Mouse (Mus musculus) cortical plate, adult 2 months (tissue): ENCODE data around the gene Zfp800.

Experiments used
- CTCF ChIP-seq: fragments of 200-500 bp; IDR thresholded peaks from 2 replicates; pipeline ENCODE4 v1.5.1; 2011; ENCODE audit warnings: mild to moderate bottlenecking, control low read depth, low read length; ENCODE audit not compliant: insufficient read depth; ENCODE audit errors: extremely low read depth
- POLR2A ChIP-seq: fragments of 200-500 bp; IDR thresholded peaks from 2 replicates; pipeline ENCODE4 v1.6.1; 2011; ENCODE audit warnings: mild to moderate bottlenecking, low read length, control low read depth; ENCODE audit not compliant: insufficient read depth; ENCODE audit errors: extremely low read depth

- TF ChIP-seq POLR2A: no peak
- no peak for TF ChIP-seq CTCF
Observed at GRCm38 (mm10) chr6:28312067-28312466, 85.7 kb downstream of the Zfp800 start.
